Mouse (Mus musculus) limb, embryonic 15.5 days (tissue): ENCODE results near the gene Timm17b. TPM values are rescaled to one million over a fixed set of nuclear protein-coding genes. Genes with fewer than 3 reads are reported as not detected.
A peak's percentile ranks its signal among the peaks of the same experiment; 100 is the strongest.
"Not testable (repeated sequence)": the region's sequence is repeated elsewhere in the genome, so short reads cannot be mapped to it uniquely, and the experiment has no call there.

Experiments used
- ATAC-seq: fragments of 200-750 bp; cut with Nextera tagmentation; 2 replicates; pipeline ENCODE4 v1.8.0; 2017; ENCODE audit warnings: low read depth, moderate TSS enrichment; ENCODE audit not compliant: insufficient number of reproducible peaks, low FRiP score, low TSS enrichment
- H3K27ac ChIP-seq: fragments of 300-500 bp; sonication (generic); 2 replicates; pipeline ENCODE4 v1.5.1; 2015; ENCODE audit warnings: moderate library complexity, mild to moderate bottlenecking, inconsistent platforms
- H3K27me3 ChIP-seq: fragments of 300-500 bp; sonication (generic); 2 replicates; pipeline ENCODE4 v1.6.1; 2015; ENCODE audit warnings: inconsistent platforms
- H3K36me3 ChIP-seq: fragments of 300-500 bp; sonication (generic); 2 replicates; pipeline ENCODE4 v1.6.1; 2015; ENCODE audit warnings: inconsistent platforms
- H3K4me1 ChIP-seq: fragments of 300-500 bp; sonication (generic); 2 replicates; pipeline ENCODE4 v1.6.1; 2015; ENCODE audit warnings: inconsistent platforms
- H3K4me2 ChIP-seq: fragments of 300-500 bp; sonication (generic); 2 replicates; pipeline ENCODE4 v1.6.1; 2015; ENCODE audit warnings: mild to moderate bottlenecking, inconsistent platforms
- H3K4me3 ChIP-seq: fragments of 300-500 bp; sonication (generic); 2 replicates; pipeline ENCODE4 v1.5.1; 2015; ENCODE audit warnings: mild to moderate bottlenecking, inconsistent platforms
- H3K9ac ChIP-seq: fragments of 300-500 bp; sonication (generic); 2 replicates; pipeline ENCODE4 v1.6.1; 2015; ENCODE audit warnings: inconsistent platforms
- H3K9me3 ChIP-seq: fragments of 300-500 bp; sonication (generic); 2 replicates; pipeline ENCODE4 v1.6.1; 2016; ENCODE audit warnings: inconsistent platforms
- WGBS: fragments of 180-500 bp; shearing (Covaris S2); methylation state at CpG from one replicate; pipeline ENCODE4 v1.1.7; 2015; 5-methylcytosine and 5-hydroxymethylcytosine counted together
- polyA plus RNA-seq: library from polyadenylated mRNA; unstranded; fragments of >200 nt; fragmentation: Nextera tagmentation; extraction: Ambion mirVana; gene quantifications from 2 replicates; pipeline ENCODE4 v1.2.1, GENCODE M21; 2015

Timm17b gene
- polyA plus RNA-seq, 1 experiment from 2014 or later: 157 TPM

- WGBS: 22% methylated on average over 21 of the region's 21 CpGs
- ATAC-seq: no peak
- H3K4me2 ChIP-seq: peak overlapping the region; percentile 80
- no peaks in the 10 kb centered on the region for H3K27me3 ChIP-seq
- peak overlapping the region; percentile 44 for H3K4me3 ChIP-seq
- 0 out of 2 replicates have a peak, but pooled peaks cover 6% of the 10 kb centered on the region for H3K36me3 ChIP-seq
- peaks cover 11% of the 10 kb centered on the region; the same call in 1 of the 2 replicates for H3K4me1 ChIP-seq
- H3K9ac ChIP-seq: 0 out of 2 replicates have a peak overlapping the region, but pooled peaks have one; percentile 31
- H3K9me3 ChIP-seq: no peaks in the 10 kb centered on the region
- no peak overlapping the region for H3K27ac ChIP-seq
Measured at GRCm38 (mm10) chrX:7878495-7878894, 20.7 kb upstream of the Timm17b start.

GRCm38 (mm10) chrX:7879819-7880218 lies 19.3 kb upstream of the Timm17b start:
- H3K4me2 ChIP-seq: peak overlapping the region; percentile 31
- peaks cover 11% of the 10 kb centered on the region; the same call in 1 of the 2 replicates for H3K4me1 ChIP-seq
- H3K9ac ChIP-seq: no peak overlapping the region
- ATAC-seq: no peak
- WGBS: 21% methylated on average over 11 of the region's 11 CpGs
- no peaks in the 10 kb centered on the region for H3K27me3 ChIP-seq
- no peak overlapping the region for H3K4me3 ChIP-seq
- 0 out of 2 replicates have a peak, but pooled peaks cover 2% of the 10 kb centered on the region for H3K36me3 ChIP-seq
- no peak overlapping the region for H3K27ac ChIP-seq
- H3K9me3 ChIP-seq: no peaks in the 10 kb centered on the region

GRCm38 (mm10) chrX:7883841-7884567 lies 15.2 kb upstream of the Timm17b start, which contains the start of gene Slc35a2:
Slc35a2 (plus strand) TSS chrX:7884028.
- Histone ChIP-seq H3K36me3 (peaks cover 6% of the 10 kb centered on the region; the same call in 1 of the 2 replicates), H3K27me3 (no peaks in the 10 kb centered on the region), H3K4me1 (peaks cover 3% of the 10 kb centered on the region; the same call in 1 of the 2 replicates), H3K9ac (0 out of 2 replicates have a peak within 1 kb of the TSS, but pooled peaks have one; percentile 20), H3K27ac (peak within 1 kb of the TSS; percentile 89), H3K9me3 (no peaks in the 10 kb centered on the region), H3K4me2 (peak within 1 kb of the TSS; percentile 47), H3K4me3 (peak within 1 kb of the TSS; percentile 57)
- ATAC-seq: peak; percentile 90
- WGBS: 19% methylated on average over 49 of the region's 49 CpGs

GRCm38 (mm10) chrX:7898211-7898610 lies 946 bp upstream of the Timm17b start:
- WGBS: 28% methylated on average over 13 of the region's 13 CpGs
- Histone ChIP-seq H3K36me3 (peaks cover 29% of the 10 kb centered on the region), H3K9ac (no peak overlapping the region), H3K27me3 (no peaks in the 10 kb centered on the region), H3K9me3 (no peaks in the 10 kb centered on the region), H3K27ac (0 out of 2 replicates have a peak overlapping the region, but pooled peaks have one; percentile 85), H3K4me2 (peak overlapping the region; percentile 48), H3K4me1 (0 out of 2 replicates have a peak, but pooled peaks cover 6% of the 10 kb centered on the region), H3K4me3 (peak overlapping the region; percentile 56)
- no peak for ATAC-seq

GRCm38 (mm10) chrX:7904441-7904840 lies 5.3 kb downstream of the Timm17b start:
- Histone ChIP-seq H3K27me3 (no peaks in the 10 kb centered on the region), H3K9me3 (no peaks in the 10 kb centered on the region), H3K9ac (no peak overlapping the region), H3K4me2 (no peak overlapping the region), H3K4me3 (no peak overlapping the region), H3K27ac (no peak overlapping the region), H3K36me3 (peaks cover 16% of the 10 kb centered on the region; the same call in 1 of the 2 replicates), H3K4me1 (0 out of 2 replicates have a peak, but pooled peaks cover 6% of the 10 kb centered on the region)
- 91% methylated on average over 5 of the region's 5 CpGs for WGBS
- no peak for ATAC-seq

- H3K9ac ChIP-seq: no peak within 1 kb of the TSS
- ATAC-seq: no peak
- H3K4me1 ChIP-seq: no peaks in the 10 kb centered on the region
- no peak within 1 kb of the TSS for H3K27ac ChIP-seq
- H3K27me3 ChIP-seq: no peaks in the 10 kb centered on the region
- H3K4me3 ChIP-seq: no peak within 1 kb of the TSS
- no peaks in the 10 kb centered on the region for H3K9me3 ChIP-seq
- no peak within 1 kb of the TSS for H3K4me2 ChIP-seq
- 81% methylated on average over 5 of the region's 5 CpGs for WGBS
- peaks cover 13% of the 10 kb centered on the region; the same call in 1 of the 2 replicates for H3K36me3 ChIP-seq
Measured at GRCm38 (mm10) chrX:7907735-7908134, 8.6 kb downstream of the Timm17b start, which contains the start of gene Gm10491. Gm10491 (minus strand) TSS chrX:7907835.

- not testable (repeated sequence) for H3K9ac ChIP-seq, ATAC-seq
- WGBS: 85% methylated on average over 4 of the region's 4 CpGs
Measured at GRCm38 (mm10) chrX:7909242-7909641, 10.1 kb downstream of the Timm17b start, which contains the start of gene Gm10490. Gm10490 (plus strand) TSS chrX:7909542.

GRCm38 (mm10) chrX:7910473-7910872 lies 11.3 kb downstream of the Timm17b start:
- H3K36me3 ChIP-seq: peaks cover 13% of the 10 kb centered on the region; the same call in 1 of the 2 replicates
- ATAC-seq: no peak

More at GRCm38 (mm10) chrX:7909242-7909641, 10.1 kb downstream of the Timm17b start, which contains the start of gene Gm10490:
- not testable (repeated sequence) for H3K4me1 ChIP-seq, H3K4me2 ChIP-seq, H3K27ac ChIP-seq, H3K4me3 ChIP-seq, H3K9me3 ChIP-seq, H3K27me3 ChIP-seq
- peaks cover 13% of the 10 kb centered on the region; the same call in 1 of the 2 replicates for H3K36me3 ChIP-seq

GRCm38 (mm10) chrX:7915669-7916068 lies 16.5 kb downstream of the Timm17b start:
- not testable (repeated sequence) for H3K9ac ChIP-seq

More at GRCm38 (mm10) chrX:7910473-7910872, 11.3 kb downstream of the Timm17b start:
- WGBS: 56% methylated on average over 6 of the region's 6 CpGs
- H3K9ac ChIP-seq: no peak overlapping the region
- no peak overlapping the region for H3K27ac ChIP-seq
- no peak overlapping the region for H3K4me3 ChIP-seq
- no peaks in the 10 kb centered on the region for H3K27me3 ChIP-seq
- no peaks in the 10 kb centered on the region for H3K9me3 ChIP-seq
- no peaks in the 10 kb centered on the region for H3K4me1 ChIP-seq
- no peak overlapping the region for H3K4me2 ChIP-seq

GRCm38 (mm10) chrX:7917960-7918359 lies 18.8 kb downstream of the Timm17b start:
- not testable (repeated sequence) for H3K27ac ChIP-seq, H3K9me3 ChIP-seq, H3K4me2 ChIP-seq, H3K4me3 ChIP-seq, H3K4me1 ChIP-seq, H3K9ac ChIP-seq, H3K36me3 ChIP-seq, ATAC-seq
- WGBS: 62% methylated on average over 6 of the region's 6 CpGs
- H3K27me3 ChIP-seq: peaks cover 45% of the 10 kb centered on the region

More at GRCm38 (mm10) chrX:7915669-7916068, 16.5 kb downstream of the Timm17b start:
- 28% methylated on average over 3 of the region's 3 CpGs for WGBS
- not testable (repeated sequence) for H3K4me2 ChIP-seq, H3K4me1 ChIP-seq, H3K4me3 ChIP-seq, H3K27ac ChIP-seq, H3K36me3 ChIP-seq, H3K9me3 ChIP-seq, ATAC-seq
- H3K27me3 ChIP-seq: peaks cover 23% of the 10 kb centered on the region

- 20% methylated on average over 24 of the region's 40 CpGs for WGBS
- Histone ChIP-seq H3K4me3 (peak within 1 kb of the TSS; percentile 17; the same call in 1 of the 2 replicates), H3K27me3 (peaks cover 57% of the 10 kb centered on the region), H3K9me3 (no peaks in the 10 kb centered on the region), H3K36me3 (no peaks in the 10 kb centered on the region), H3K27ac (no peak within 1 kb of the TSS), H3K4me2 (peak within 1 kb of the TSS; percentile 37), H3K9ac (no peak within 1 kb of the TSS), H3K4me1 (peaks cover 9% of the 10 kb centered on the region)
- no peak for ATAC-seq
Measured at GRCm38 (mm10) chrX:7919601-7920383, 20.6 kb downstream of the Timm17b start, which contains the start of gene Pcsk1n. Pcsk1n (plus strand) TSS chrX:7919822.
